23 mouse cellular contexts compared by ENCODE assay signal in the genomic region with DNA sequence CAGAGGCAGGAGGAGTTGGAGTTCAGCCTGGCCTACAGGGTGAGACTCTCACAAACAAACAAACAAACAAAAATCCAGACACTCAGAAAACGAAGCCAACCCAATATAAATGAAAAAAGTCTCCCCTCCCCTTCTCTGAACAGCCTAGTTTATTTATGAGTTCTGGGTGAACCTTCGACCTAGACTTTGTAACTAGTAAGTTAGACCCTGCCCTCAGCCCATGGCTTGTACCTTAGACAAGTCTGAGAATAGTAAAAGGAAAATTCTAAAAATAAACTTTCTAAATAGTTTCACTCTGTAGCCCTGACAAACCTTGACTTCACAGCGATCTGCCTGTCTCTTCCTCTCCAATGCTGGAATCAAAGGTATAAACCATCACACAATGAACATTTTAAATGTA.
"Had no signal": no experiment of that assay in that cellular context is flagged by ENCODE, and none has a peak within 500 bp of the region (broad histone marks: within the 10 kb centered on the region; RNA-seq: fewer than 3 reads in every experiment).

No protein-coding gene starts in this region.

- H3K36me3 ChIP-seq: heart, embryonic 10.5 days; hindbrain, embryonic 12.5 days; intestine, embryonic 15.5 days; limb, embryonic 10.5 days had no signal

- ATAC-seq: forebrain, embryonic 16.5 days; hindbrain, embryonic 16.5 days; inflammation-experienced regulatory T-cells, adult 6 months; intestine, embryonic 15.5 days; intestine, postnatal 0 days had no signal

- H3K4me2 ChIP-seq: heart, embryonic 12.5 days; hindbrain, embryonic 12.5 days; hindbrain, embryonic 14.5 days; intestine, embryonic 15.5 days; limb, embryonic 12.5 days; liver, embryonic 11.5 days had no signal

- H3K27me3 ChIP-seq: heart, embryonic 12.5 days; intestine, embryonic 15.5 days; limb, embryonic 12.5 days had no signal

- DNase-seq: gastrocnemius, postnatal 10 days; gastrocnemius, postnatal 25 days; heart, adult 18-20 months; heart, postnatal 10 days; heart, postnatal 4 days; kidney, postnatal 4 days; lung, adult 2 months had no signal

- H3K9ac ChIP-seq: heart, embryonic 12.5 days; hindbrain, embryonic 12.5 days; hindbrain, embryonic 14.5 days; intestine, embryonic 15.5 days; limb, embryonic 12.5 days; liver, embryonic 14.5 days had no signal

- H3K9me3 ChIP-seq: heart, embryonic 10.5 days; heart, embryonic 12.5 days; hindbrain, embryonic 10.5 days; hindbrain, embryonic 12.5 days; intestine, embryonic 15.5 days; limb, embryonic 10.5 days; limb, embryonic 12.5 days had no signal

- H3K27ac ChIP-seq: heart, embryonic 10.5 days; hindbrain, embryonic 10.5 days; hindbrain, embryonic 12.5 days; hindbrain, embryonic 14.5 days; intestine, embryonic 15.5 days; layer of hippocampus, adult 2 months; left cerebral cortex, adult 2 months; limb, embryonic 10.5 days; limb, embryonic 12.5 days; liver, embryonic 14.5 days had no signal

- H3K4me3 ChIP-seq: heart, embryonic 10.5 days; heart, embryonic 12.5 days; hindbrain, embryonic 10.5 days; hindbrain, embryonic 12.5 days; intestine, embryonic 15.5 days; layer of hippocampus, adult 2 months; left cerebral cortex, adult 2 months; limb, embryonic 10.5 days; limb, embryonic 12.5 days had no signal
